In genomic region chr1:184807627-184808417, GRCm38 (mm10) we compare ENCODE assay signal across 14 mouse cellular contexts. TPM values are rescaled to one million over a fixed set of nuclear protein-coding genes. Genes with fewer than 3 reads are reported as not detected.
DNase-seq lines count a peak whose midpoint lies in the region; ATAC-seq and TF ChIP-seq lines count a peak whose summit lies in the region.
"Had no signal": no experiment of that assay in that cellular context is flagged by ENCODE, and none has a peak within 500 bp of the region (broad histone marks: within the 10 kb centered on the region; RNA-seq: fewer than 3 reads in every experiment).

No protein-coding gene starts in this region.

- WGBS in lung, embryonic 14.5 days, result 54% methylated on average over 15 of the region's 15 CpGs
- WGBS in lung, adult 2 months, result 50% methylated on average over 15 of the region's 15 CpGs
- 24% methylated on average over 15 of the region's 15 CpGs for WGBS in liver, postnatal 0 days (ENCODE audit: insufficient replicate concordance)
- whole genome bisulfite sequencing in stomach, postnatal 0 days, result 42% methylated on average over 15 of the region's 15 CpGs
- 62% methylated on average over 15 of the region's 15 CpGs for WGBS in forebrain, postnatal 0 days
- WGBS in forebrain, embryonic 13.5 days, result 68% methylated on average over 15 of the region's 15 CpGs

- no peaks in the 10 kb centered on the region for H3K9me3 ChIP-seq in lung, embryonic 14.5 days (ENCODE audit: low read depth, low read length)
- no peaks in the 10 kb centered on the region for H3K9me3 ChIP-seq in liver, postnatal 0 days (ENCODE audit: low read length)
- H3K9me3 ChIP-seq in stomach, postnatal 0 days (ENCODE audit: control insufficient read depth, low read length), result no peaks in the 10 kb centered on the region
- H3K9me3 ChIP-seq in forebrain, postnatal 0 days (ENCODE audit: low read length), result no peaks in the 10 kb centered on the region
- H3K9me3 ChIP-seq in forebrain, embryonic 13.5 days (replicated peaks), result no peaks in the 10 kb centered on the region
- H3K9me3 ChIP-seq: embryonic facial prominence, embryonic 12.5 days; hindbrain, embryonic 12.5 days; liver, embryonic 13.5 days; neural tube, embryonic 13.5 days had no signal

- H3K27me3 ChIP-seq in lung, embryonic 14.5 days (ENCODE audit: insufficient read depth, low read length), result peaks cover 26% of the 10 kb centered on the region
- H3K27me3 ChIP-seq in liver, postnatal 0 days (ENCODE audit: insufficient read depth, low read length), result no peaks in the 10 kb centered on the region
- H3K27me3 ChIP-seq in stomach, postnatal 0 days (ENCODE audit: control insufficient read depth, insufficient read depth, low read length), result no peaks in the 10 kb centered on the region
- H3K27me3 ChIP-seq in forebrain, postnatal 0 days (ENCODE audit: insufficient read depth, low read length), result peaks cover 7% of the 10 kb centered on the region
- H3K27me3 ChIP-seq in forebrain, embryonic 13.5 days, result peaks cover 36% of the 10 kb centered on the region

- ATAC-seq in lung, embryonic 14.5 days (ENCODE audit: insufficient read depth), result no peak
- no peak for ATAC-seq in liver, postnatal 0 days
- ATAC-seq in stomach, postnatal 0 days (ENCODE audit: low FRiP score, low TSS enrichment), result peak; percentile 69
- no peak for ATAC-seq in forebrain, postnatal 0 days
- no peak for ATAC-seq in forebrain, embryonic 13.5 days

- DNase-seq in lung, embryonic 14.5 days, result peak; percentile 38
- DNase-seq in lung, adult 2 months, result no peak
- DNase-seq in liver, postnatal 0 days, result peak; percentile 53
- DNase-seq in stomach, postnatal 0 days (ENCODE audit: low spot score), result peak; percentile 57
- DNase-seq in forebrain, postnatal 0 days, result no peak
- no peak for DNase-seq in urinary bladder, adult 18-20 months (ENCODE audit: low spot score in 2 of 2)
- DNase-seq: gastrocnemius, postnatal 10 days; kidney, postnatal 36 days; liver, embryonic 13.5 days had no signal

- no peak overlapping the region for H3K27ac ChIP-seq in lung, embryonic 14.5 days (ENCODE audit: low read depth)
- peak overlapping the region; percentile 53 for H3K27ac ChIP-seq in bone marrow macrophage, adult 2 months (ENCODE audit: insufficient read depth, low read depth, low read length)
- peak overlapping the region; percentile 96 for H3K27ac ChIP-seq in liver, postnatal 0 days (ENCODE audit: low read depth)
- no peak overlapping the region for H3K27ac ChIP-seq in stomach, postnatal 0 days (replicated peaks)
- H3K27ac ChIP-seq in forebrain, postnatal 0 days (ENCODE audit: low read depth, low read length), result no peak overlapping the region
- H3K27ac ChIP-seq in forebrain, embryonic 13.5 days, result no peak overlapping the region
- H3K27ac ChIP-seq: embryonic facial prominence, embryonic 12.5 days; hindbrain, embryonic 12.5 days; neural tube, embryonic 13.5 days had no signal

- H3K36me3 ChIP-seq in lung, embryonic 14.5 days (ENCODE audit: insufficient read depth), result 0 out of 2 replicates have a peak, but pooled peaks cover 2% of the 10 kb centered on the region
- peaks cover 11% of the 10 kb centered on the region for H3K36me3 ChIP-seq in liver, postnatal 0 days (replicated peaks; ENCODE audit: insufficient read depth, low read length)
- no peaks in the 10 kb centered on the region for H3K36me3 ChIP-seq in stomach, postnatal 0 days (ENCODE audit: control insufficient read depth, insufficient read depth, low read length)
- H3K36me3 ChIP-seq in forebrain, postnatal 0 days (ENCODE audit: insufficient read depth), result no peaks in the 10 kb centered on the region
- peaks cover under 1% of the 10 kb centered on the region; the same call in 1 of the 2 replicates for H3K36me3 ChIP-seq in forebrain, embryonic 13.5 days (ENCODE audit: poor library complexity, severe bottlenecking)
- H3K36me3 ChIP-seq: embryonic facial prominence, embryonic 12.5 days; hindbrain, embryonic 12.5 days had no signal

- no peak for TF ChIP-seq POLR2A in lung, adult 2 months (IDR thresholded peaks at IDR 0.05; ENCODE audit: borderline replicate concordance, extremely low read depth, low read depth, low read length)
- TF ChIP-seq POLR2A in bone marrow macrophage, adult 2 months (IDR thresholded peaks at IDR 0.05; ENCODE audit: borderline replicate concordance, low read depth, low read length), result no peak

- TF ChIP-seq EP300 in liver, postnatal 0 days (IDR thresholded peaks at IDR 0.05; ENCODE audit: low read depth), result no peak
- TF ChIP-seq EP300 in stomach, postnatal 0 days (optimal IDR thresholded peaks at IDR 0.05), result no peak

- H3K4me1 ChIP-seq in lung, embryonic 14.5 days (ENCODE audit: insufficient read depth), result no peaks in the 10 kb centered on the region; the same call in 1 of the 2 replicates
- no peaks in the 10 kb centered on the region for H3K4me1 ChIP-seq in lung, adult 2 months (ENCODE audit: control insufficient read depth, insufficient read depth, low read length)
- H3K4me1 ChIP-seq in bone marrow macrophage, adult 2 months (ENCODE audit: control insufficient read depth, insufficient read depth, low read length), result peaks cover 16% of the 10 kb centered on the region
- peaks cover 6% of the 10 kb centered on the region; the same call in 1 of the 2 replicates for H3K4me1 ChIP-seq in liver, postnatal 0 days (ENCODE audit: insufficient read depth)
- H3K4me1 ChIP-seq in stomach, postnatal 0 days (replicated peaks; ENCODE audit: control insufficient read depth, insufficient read depth), result 0 out of 2 replicates have a peak, but pooled peaks cover 3% of the 10 kb centered on the region
- no peaks in the 10 kb centered on the region for H3K4me1 ChIP-seq in forebrain, postnatal 0 days (ENCODE audit: insufficient read depth)
- peaks cover 6% of the 10 kb centered on the region for H3K4me1 ChIP-seq in forebrain, embryonic 13.5 days

- TF ChIP-seq CTCF in lung, embryonic 14.5 days (IDR thresholded peaks at IDR 0.05; ENCODE audit: low read depth), result no peak
- TF ChIP-seq CTCF in lung, adult 2 months (IDR thresholded peaks at IDR 0.05; ENCODE audit: insufficient read depth, low read length), result no peak
- TF ChIP-seq CTCF in bone marrow macrophage, adult 2 months (IDR thresholded peaks at IDR 0.05; ENCODE audit: low read depth, low read length), result no peak
- TF ChIP-seq CTCF in liver, postnatal 0 days (IDR thresholded peaks at IDR 0.05; ENCODE audit: low read depth), result peak; percentile 29
- peak; percentile 34; the same call in 1 of the 2 replicates for TF ChIP-seq CTCF in stomach, postnatal 0 days (IDR thresholded peaks at IDR 0.05; ENCODE audit: low read depth)
- no peak for TF ChIP-seq CTCF in forebrain, postnatal 0 days (IDR thresholded peaks at IDR 0.05; ENCODE audit: low read depth)

- no peak overlapping the region for H3K9ac ChIP-seq in lung, embryonic 14.5 days
- H3K9ac ChIP-seq in liver, postnatal 0 days (replicated peaks), result peak overlapping the region; percentile 45; the same call in 1 of the 2 replicates
- no peak overlapping the region for H3K9ac ChIP-seq in stomach, postnatal 0 days (ENCODE audit: low read length)
- no peak overlapping the region for H3K9ac ChIP-seq in forebrain, postnatal 0 days
- no peak overlapping the region for H3K9ac ChIP-seq in forebrain, embryonic 13.5 days
- H3K9ac ChIP-seq: embryonic facial prominence, embryonic 12.5 days; hindbrain, embryonic 12.5 days; liver, embryonic 13.5 days; neural tube, embryonic 13.5 days had no signal

- H3K4me2 ChIP-seq in lung, embryonic 14.5 days, result no peak overlapping the region
- peak overlapping the region; percentile 63 for H3K4me2 ChIP-seq in liver, postnatal 0 days (ENCODE audit: low read depth, low read length)
- H3K4me2 ChIP-seq in stomach, postnatal 0 days (replicated peaks; ENCODE audit: low read depth), result no peak overlapping the region
- H3K4me2 ChIP-seq in forebrain, postnatal 0 days (ENCODE audit: low read depth), result no peak overlapping the region
- H3K4me2 ChIP-seq in forebrain, embryonic 13.5 days, result no peak overlapping the region
- H3K4me2 ChIP-seq: embryonic facial prominence, embryonic 12.5 days; hindbrain, embryonic 12.5 days; liver, embryonic 13.5 days; neural tube, embryonic 13.5 days had no signal

- H3K4me3 ChIP-seq in lung, embryonic 14.5 days (ENCODE audit: low read depth, low read length), result no peak overlapping the region
- H3K4me3 ChIP-seq in lung, adult 2 months (replicated peaks; ENCODE audit: extremely low read depth, low read depth, low read length), result no peak overlapping the region
- H3K4me3 ChIP-seq in bone marrow macrophage, adult 2 months (ENCODE audit: insufficient read depth, low read length), result peak overlapping the region; percentile 18; the same call in 1 of the 2 replicates
- peak overlapping the region; percentile 14; the same call in 1 of the 2 replicates for H3K4me3 ChIP-seq in liver, postnatal 0 days (ENCODE audit: low read depth, low read length)
- no peak overlapping the region for H3K4me3 ChIP-seq in stomach, postnatal 0 days (ENCODE audit: low read depth, low read length)
- H3K4me3 ChIP-seq in forebrain, postnatal 0 days (ENCODE audit: low read depth, low read length), result no peak overlapping the region
- no peak overlapping the region for H3K4me3 ChIP-seq in forebrain, embryonic 13.5 days
- H3K4me3 ChIP-seq: embryonic facial prominence, embryonic 12.5 days; hindbrain, embryonic 12.5 days; liver, embryonic 13.5 days; neural tube, embryonic 13.5 days had no signal

RNA-seq across cellular contexts. Expression of gene Marc1, which starts 3.3 kb away (rescaled TPM):
- polyA plus RNA-seq in lung, embryonic 14.5 days (2014; fragmentation: Nextera tagmentation; extraction: Ambion mirVana), result not detected in 2 replicates
- polyA plus RNA-seq in lung, adult 2 months (2012; rRNA removed), result 1.2 and 1.6 TPM in 2 replicates
- not detected in 2 replicates for polyA plus RNA-seq in bone marrow macrophage, adult 2 months (2012; ENCODE audit: insufficient read depth, insufficient read length, missing spikeins)
- polyA plus RNA-seq in liver, postnatal 0 days (2015; fragmentation: Nextera tagmentation; extraction: Ambion mirVana), result 204 and 234 TPM in 2 replicates
- polyA plus RNA-seq in stomach, postnatal 0 days (2015; fragmentation: Nextera tagmentation; extraction: Ambion mirVana), result 0.32 and 0.65 TPM in 2 replicates
- 0.15 and 0.24 TPM in 2 replicates for total RNA-seq in forebrain, postnatal 0 days (2014; rRNA removed)
- 0.11 and 0.45 TPM in 2 replicates for polyA plus RNA-seq in forebrain, postnatal 0 days (2015; fragmentation: Nextera tagmentation; extraction: Ambion mirVana)
- polyA plus RNA-seq in forebrain, embryonic 13.5 days (2015; fragmentation: Nextera tagmentation; extraction: Ambion mirVana), result 0.22 TPM in 1 of 2 replicates, not detected in the other
- polyA plus RNA-seq: embryonic facial prominence, embryonic 12.5 days; hindbrain, embryonic 12.5 days; neural tube, embryonic 13.5 days had no signal

RNA-seq across cellular contexts. Expression of gene Marc2, which starts 38.4 kb away (rescaled TPM):
- polyA plus RNA-seq in lung, embryonic 14.5 days (2014; fragmentation: Nextera tagmentation; extraction: Ambion mirVana), result 152 and 163 TPM in 2 replicates
- 73.3 and 79.9 TPM in 2 replicates for polyA plus RNA-seq in lung, adult 2 months (2012; rRNA removed)
- polyA plus RNA-seq in bone marrow macrophage, adult 2 months (2012; ENCODE audit: insufficient read depth, insufficient read length, missing spikeins), result 143 and 153 TPM in 2 replicates
- 608 and 698 TPM in 2 replicates for polyA plus RNA-seq in liver, postnatal 0 days (2015; fragmentation: Nextera tagmentation; extraction: Ambion mirVana)
- 197 and 217 TPM in 2 replicates for polyA plus RNA-seq in stomach, postnatal 0 days (2015; fragmentation: Nextera tagmentation; extraction: Ambion mirVana)
- total RNA-seq in forebrain, postnatal 0 days (2014; rRNA removed), result 60.1 and 65.5 TPM in 2 replicates
- 138 and 139 TPM in 2 replicates for polyA plus RNA-seq in forebrain, postnatal 0 days (2015; fragmentation: Nextera tagmentation; extraction: Ambion mirVana)
- 100 and 103 TPM in 2 replicates for polyA plus RNA-seq in forebrain, embryonic 13.5 days (2015; fragmentation: Nextera tagmentation; extraction: Ambion mirVana)

Comparison
In these comparisons a context has a peak if more than half of its experiments do, and no peak if none do; other contexts are left out.
1. DNase-seq: peak in lung, embryonic 14.5 days (single experiment), liver, postnatal 0 days (single experiment) and stomach, postnatal 0 days (single experiment); none in lung, adult 2 months (single experiment), forebrain, postnatal 0 days (single experiment) and urinary bladder, adult 18-20 months (0 of 2).
2. H3K27ac ChIP-seq: peak in bone marrow macrophage, adult 2 months (single experiment) and liver, postnatal 0 days (single experiment); none in lung, embryonic 14.5 days (single experiment), stomach, postnatal 0 days (single experiment), forebrain, postnatal 0 days (single experiment) and forebrain, embryonic 13.5 days (single experiment).
3. H3K4me3 ChIP-seq: peak in bone marrow macrophage, adult 2 months (single experiment) and liver, postnatal 0 days (single experiment); none in lung, embryonic 14.5 days (single experiment), lung, adult 2 months (single experiment), stomach, postnatal 0 days (single experiment), forebrain, postnatal 0 days (single experiment) and forebrain, embryonic 13.5 days (single experiment).
4. CTCF ChIP-seq: peak in liver, postnatal 0 days (single experiment) and stomach, postnatal 0 days (single experiment); none in lung, embryonic 14.5 days (single experiment), lung, adult 2 months (single experiment), bone marrow macrophage, adult 2 months (single experiment) and forebrain, postnatal 0 days (single experiment).
5. RNA of gene Marc1, which starts 3.3 kb away (polyA plus RNA-seq): 204 to 234 TPM in liver, postnatal 0 days; 1.2 to 1.6 TPM in lung, adult 2 months, 0.11 to 0.45 TPM in forebrain, postnatal 0 days, 0.32 to 0.65 TPM in stomach, postnatal 0 days, 0.22 TPM in forebrain, embryonic 13.5 days, not detected in bone marrow macrophage, adult 2 months and not detected in lung, embryonic 14.5 days; every median in the first group is over 10 times any median in the second.